Mouse (Mus musculus): ENCODE results near the gene Magi1.

GRCm38 (mm10) chr6:94214895-94215538 is 68.7 kb downstream of the Magi1 start:
- TF ChIP-seq CTCF (IDR thresholded peaks at IDR 0.05; ENCODE audit: borderline replicate concordance, insufficient read depth, low read depth, low read length) (no peak), POLR2A (IDR thresholded peaks at IDR 0.05; ENCODE audit: borderline replicate concordance, insufficient read depth, low read length) (no peak)

Measured in cerebellum, adult 2 months (tissue).